ENCODE assay signal across 8 mouse cellular contexts in the genomic region with DNA sequence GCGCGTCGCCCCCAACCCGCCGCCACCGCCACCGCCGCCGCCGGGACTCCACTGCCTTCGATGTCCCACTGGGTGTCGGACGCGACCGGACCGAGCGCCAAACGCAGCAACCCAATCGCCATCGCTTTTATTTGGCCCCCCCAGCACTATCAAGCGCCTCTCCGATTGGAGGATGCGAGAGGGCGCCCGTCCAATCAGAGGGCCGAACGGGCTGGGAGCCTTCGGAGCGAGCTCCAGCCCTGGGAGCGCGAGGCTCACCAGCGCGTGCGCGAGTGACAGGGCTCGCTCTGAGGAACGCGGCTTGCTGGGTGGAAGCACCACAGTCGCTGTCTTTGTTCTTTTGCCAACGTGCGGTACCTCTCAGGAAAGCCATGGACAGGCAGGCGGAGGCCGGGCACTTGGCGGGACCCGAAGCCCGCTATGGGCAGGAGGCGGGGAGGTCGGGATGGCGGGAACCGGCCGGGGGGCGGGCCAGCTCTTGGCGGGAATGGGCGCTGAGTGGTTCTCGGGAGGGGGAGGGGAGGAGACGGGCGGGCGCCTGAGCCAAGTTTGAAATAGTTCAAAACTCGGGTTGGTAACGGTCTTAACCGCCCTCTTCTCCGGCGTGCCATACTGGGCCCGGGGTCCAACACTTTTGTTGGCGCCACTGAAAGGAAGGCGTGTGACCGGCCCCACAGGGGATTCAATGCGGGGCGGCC. TPM values are rescaled to one million over a fixed set of nuclear protein-coding genes. Genes with fewer than 3 reads are reported as not detected.
DNase-seq lines count a peak whose midpoint lies in the region; ATAC-seq and TF ChIP-seq lines count a peak whose summit lies in the region.

Gene Ezh2, minus strand, starts transcription at position 416 of the 698 bp plus-strand sequence.

- no peaks in the 10 kb centered on the region for H3K9me3 ChIP-seq in MEL (replicated peaks; ENCODE audit: insufficient read depth, low read length)
- no peaks in the 10 kb centered on the region for H3K9me3 ChIP-seq in forebrain, postnatal 0 days (ENCODE audit: low read length)
- no peaks in the 10 kb centered on the region for H3K9me3 ChIP-seq in lung, embryonic 16.5 days (ENCODE audit: control insufficient read depth, low read length)

- ATAC-seq in forebrain, postnatal 0 days = peak; percentile 99
- peak; percentile 97 for ATAC-seq in hematopoietic stem cell, adult 5-6 weeks (replicated peaks in 1 of 2; ENCODE audit: insufficient read depth in 1 of 2, low FRiP score in 2 of 2, low TSS enrichment in 1 of 2, low read depth in 1 of 2, poor library complexity in 2 of 2, severe bottlenecking in 2 of 2)
- ATAC-seq in lung, embryonic 16.5 days (ENCODE audit: low read depth) = peak; percentile 99

- TF ChIP-seq RAD21 in MEL (IDR thresholded peaks at IDR 0.05; ENCODE audit: low read depth, low read length) = no peak

- peaks cover 38% of the 10 kb centered on the region for H3K79me2 ChIP-seq in MEL (ENCODE audit: control insufficient read depth, insufficient read depth, low read length, poor library complexity)

- peak within 1 kb of the TSS; percentile 87 to 92 for H3K4me3 ChIP-seq in MEL (ENCODE audit: control insufficient read depth in 1 of 2, insufficient read depth in 1 of 2, low read depth in 2 of 2, low read length in 2 of 2)
- H3K4me3 ChIP-seq in cerebellum, adult 2 months (replicated peaks; ENCODE audit: insufficient read depth, low read depth, low read length) = peak within 1 kb of the TSS; percentile 66
- peak within 1 kb of the TSS; percentile 71 for H3K4me3 ChIP-seq in forebrain, postnatal 0 days (ENCODE audit: low read depth, low read length)
- H3K4me3 ChIP-seq in lung, embryonic 16.5 days (ENCODE audit: low read length) = peak within 1 kb of the TSS; percentile 96

- no peaks in the 10 kb centered on the region for H3K27me3 ChIP-seq in MEL (ENCODE audit: control insufficient read depth in 1 of 2, insufficient read depth in 2 of 2, low read length in 2 of 2)
- no peaks in the 10 kb centered on the region for H3K27me3 ChIP-seq in cerebellum, adult 2 months (ENCODE audit: control insufficient read depth, insufficient read depth, low read length)
- no peaks in the 10 kb centered on the region for H3K27me3 ChIP-seq in forebrain, postnatal 0 days (ENCODE audit: insufficient read depth, low read length)
- no peaks in the 10 kb centered on the region for H3K27me3 ChIP-seq in lung, embryonic 16.5 days (ENCODE audit: control insufficient read depth, insufficient read depth, low read depth, low read length)

- TF ChIP-seq EP300 in MEL (IDR thresholded peaks at IDR 0.05; ENCODE audit: low read depth in 1 of 2, low read length in 2 of 2) = peak in 1 of 2 experiments; percentile 57; a peak in 2 of 4 replicates

- WGBS in cerebellum, adult 2 months = under 1% methylated on average over 67 of the region's 69 CpGs
- WGBS in forebrain, postnatal 0 days = 4% methylated on average over 62 of the region's 69 CpGs
- WGBS in lung, embryonic 16.5 days = under 1% methylated on average over 58 of the region's 69 CpGs

- peaks cover 0 to 23% of the 10 kb centered on the region in 2 experiments; a peak in 2 of 4 replicates for H3K36me3 ChIP-seq in MEL (ENCODE audit: control insufficient read depth in 1 of 2, insufficient read depth in 2 of 2, low read length in 2 of 2)
- no peaks in the 10 kb centered on the region for H3K36me3 ChIP-seq in forebrain, postnatal 0 days (ENCODE audit: insufficient read depth)
- H3K36me3 ChIP-seq in lung, embryonic 16.5 days (ENCODE audit: control insufficient read depth, insufficient read depth, low read length) = no peaks in the 10 kb centered on the region

- H3K4me2 ChIP-seq in forebrain, postnatal 0 days (ENCODE audit: low read depth) = peak within 1 kb of the TSS; percentile 74
- H3K4me2 ChIP-seq in lung, embryonic 16.5 days (ENCODE audit: low read depth, low read length) = peak within 1 kb of the TSS; percentile 68

- DNase-seq in MEL (ENCODE audit: low read depth, low spot score) = peak; percentile 97
- peak; percentile 99 for DNase-seq in cerebellum, adult 2 months
- DNase-seq in forebrain, postnatal 0 days = peak; percentile 99
- DNase-seq in layer of hippocampus, adult 9-10 months (ENCODE audit: low spot score) = peak; percentile 87
- DNase-seq in ovary, postnatal 10 days (ENCODE audit: low spot score) = peak; percentile 98
- peak; percentile 94 to 96 for DNase-seq in thymus, postnatal 10 days (ENCODE audit: low spot score in 2 of 2)

- peak within 1 kb of the TSS; percentile 100 for H3K9ac ChIP-seq in MEL (ENCODE audit: control insufficient read depth, low read depth, low read length, poor library complexity, severe bottlenecking)
- H3K9ac ChIP-seq in forebrain, postnatal 0 days = peak within 1 kb of the TSS; percentile 98
- H3K9ac ChIP-seq in lung, embryonic 16.5 days (ENCODE audit: low read length) = peak within 1 kb of the TSS; percentile 100

- H3K27ac ChIP-seq in MEL (ENCODE audit: control insufficient read depth, low read depth, low read length) = peak within 1 kb of the TSS; percentile 98
- peak within 1 kb of the TSS; percentile 23; the same call in 1 of the 2 replicates for H3K27ac ChIP-seq in cerebellum, adult 2 months (ENCODE audit: insufficient read depth, low read length)
- H3K27ac ChIP-seq in forebrain, postnatal 0 days (ENCODE audit: low read depth, low read length) = peak within 1 kb of the TSS; percentile 96
- H3K27ac ChIP-seq in lung, embryonic 16.5 days (ENCODE audit: low read length) = peak within 1 kb of the TSS; percentile 98

- peak; percentile 86 to 88 for TF ChIP-seq POLR2A in MEL (IDR thresholded peaks at IDR 0.05; ENCODE audit: control insufficient read depth in 1 of 2, insufficient read depth in 1 of 2, low read depth in 1 of 2, low read length in 2 of 2, poor library complexity in 1 of 2)
- TF ChIP-seq POLR2A in cerebellum, adult 2 months (IDR thresholded peaks at IDR 0.05; ENCODE audit: borderline replicate concordance, insufficient read depth, low read length) = peak; percentile 89

- H3K4me1 ChIP-seq in MEL (ENCODE audit: control insufficient read depth in 1 of 2, insufficient read depth in 2 of 2, low read length in 2 of 2) = peaks cover 0 to 11% of the 10 kb centered on the region in 2 experiments; a peak in 3 of 4 replicates
- no peaks in the 10 kb centered on the region for H3K4me1 ChIP-seq in cerebellum, adult 2 months (ENCODE audit: control insufficient read depth, insufficient read depth, low read length)
- peaks cover 8% of the 10 kb centered on the region; the same call in 1 of the 2 replicates for H3K4me1 ChIP-seq in forebrain, postnatal 0 days (ENCODE audit: insufficient read depth)
- H3K4me1 ChIP-seq in lung, embryonic 16.5 days (replicated peaks; ENCODE audit: control insufficient read depth, insufficient read depth, low read length) = peaks cover 4% of the 10 kb centered on the region

- TF ChIP-seq CTCF in MEL (IDR thresholded peaks at IDR 0.05 in 2 of 3, conservative IDR thresholded peaks at IDR 0.05 in 1 of 3; ENCODE audit: control insufficient read depth in 1 of 3, insufficient read depth in 1 of 3, low read depth in 2 of 3, low read length in 3 of 3, poor library complexity in 1 of 3, severe bottlenecking in 1 of 3) = no peak
- no peak for TF ChIP-seq CTCF in cerebellum, adult 2 months (IDR thresholded peaks at IDR 0.05; ENCODE audit: borderline replicate concordance, insufficient read depth, low read depth, low read length)
- TF ChIP-seq CTCF in forebrain, postnatal 0 days (IDR thresholded peaks at IDR 0.05; ENCODE audit: low read depth) = no peak

TF ChIP-seq in MEL, 35 proteins besides CTCF, POLR2A, EP300 and RAD21 (continues in another document):
- TF ChIP-seq MYC (IDR thresholded peaks at IDR 0.05; ENCODE audit: low read depth, low read length) = peak; percentile 83
- TF ChIP-seq CHD2 (IDR thresholded peaks at IDR 0.05; ENCODE audit: low read length) = no peak; the same call in 1 of the 2 replicates
- peak; percentile 42; the same call in 1 of the 2 replicates for TF ChIP-seq KAT2A (conservative IDR thresholded peaks at IDR 0.05; ENCODE audit: low read depth, low read length)
- TF ChIP-seq MAX (IDR thresholded peaks at IDR 0.05; ENCODE audit: low read length) = peak; percentile 86
- TF ChIP-seq MAZ (IDR thresholded peaks at IDR 0.05; ENCODE audit: low read depth, low read length) = peak; percentile 94; the same call in 1 of the 2 replicates
- TF ChIP-seq MAFK (IDR thresholded peaks at IDR 0.05; ENCODE audit: borderline replicate concordance, low read depth, low read length) = no peak
- peak; percentile 67; the same call in 1 of the 2 replicates for TF ChIP-seq POLR2AphosphoS2 (IDR thresholded peaks at IDR 0.05; ENCODE audit: low read length)
- TF ChIP-seq MYB (IDR thresholded peaks at IDR 0.05; ENCODE audit: low read depth, low read length) = peak; percentile 94
- TF ChIP-seq SMC3 (IDR thresholded peaks at IDR 0.05; ENCODE audit: low read depth, low read length) = no peak
- TF ChIP-seq TBP (IDR thresholded peaks at IDR 0.05; ENCODE audit: low read depth, low read length) = peak; percentile 74
- no peak for TF ChIP-seq POLR2AphosphoS5 (IDR thresholded peaks at IDR 0.05; ENCODE audit: borderline replicate concordance, low read depth, low read length)
- TF ChIP-seq CHD1 (IDR thresholded peaks at IDR 0.05; ENCODE audit: low read depth, low read length) = no peak
- TF ChIP-seq ZNF384 (IDR thresholded peaks at IDR 0.05; ENCODE audit: low read depth, low read length) = no peak
- peak; percentile 80 for TF ChIP-seq HCFC1 (IDR thresholded peaks at IDR 0.05; ENCODE audit: low read depth, low read length)
- peak; percentile 54; the same call in 1 of the 2 replicates for TF ChIP-seq MXI1 (IDR thresholded peaks at IDR 0.05; ENCODE audit: low read depth, low read length)
- no peak for TF ChIP-seq GATA1 (IDR thresholded peaks at IDR 0.05; ENCODE audit: low read depth, low read length)
- TF ChIP-seq ZKSCAN1 (IDR thresholded peaks at IDR 0.05; ENCODE audit: low read depth, low read length) = no peak
- no peak for TF ChIP-seq GABPA (IDR thresholded peaks at IDR 0.05; ENCODE audit: low read depth, low read length)
- peak; percentile 84 for TF ChIP-seq ZMIZ1 (IDR thresholded peaks at IDR 0.05; ENCODE audit: low read depth, low read length)
- TF ChIP-seq NELFE (IDR thresholded peaks at IDR 0.05; ENCODE audit: low read depth, low read length) = peak; percentile 65

RNA-seq across cellular contexts. Expression of gene Ezh2, which starts in this region (rescaled TPM):
- 30.9 and 35.4 TPM in 2 replicates for total RNA-seq in MEL (2012; rRNA removed)
- polyA plus RNA-seq in MEL (2012; ENCODE audit: insufficient read depth in 1 of 2, insufficient read length in 2 of 2, low read depth in 1 of 2, low replicate concordance in 2 of 2, missing spikeins in 1 of 2) = 1,000 to 10,000 TPM in 1 of 2 experiments, 10 to 100 TPM in 1; 82.6 to 1,353 TPM
- 24.3 and 24.4 TPM in 2 replicates for polyA plus RNA-seq in cerebellum, adult 2 months (2012; rRNA removed)
- total RNA-seq in forebrain, postnatal 0 days (2014; rRNA removed) = 50.0 and 60.1 TPM in 2 replicates
- 37.7 and 41.5 TPM in 2 replicates for polyA plus RNA-seq in forebrain, postnatal 0 days (2015; fragmentation: Nextera tagmentation; extraction: Ambion mirVana)
- total RNA-seq in hematopoietic stem cell, adult 5-6 weeks (2017) = 117 and 179 TPM in 2 replicates
- polyA plus RNA-seq in lung, embryonic 16.5 days (2015; fragmentation: Nextera tagmentation; extraction: Ambion mirVana) = 80.0 and 91.8 TPM in 2 replicates

Comparison
In these comparisons a context has a peak if more than half of its experiments do, and no peak if none do; other contexts are left out.
1. Peak in every context shown above with its lines: DNase-seq, ATAC-seq, H3K4me3 ChIP-seq and H3K27ac ChIP-seq.
2. H3K27ac ChIP-seq: peak in every context shown above with its lines; median percentile 98 in MEL; 98 in lung, embryonic 16.5 days; 96 in forebrain, postnatal 0 days; 23 in cerebellum, adult 2 months.